Mouse (Mus musculus) myocyte (in vitro differentiated cells): ENCODE data around the gene Ndc1.

Source experiments
- E2F4 ChIP-seq: IDR thresholded peaks from one replicate; pipeline ENCODE4 v1.6.1; 2011; ENCODE audit warnings: mild to moderate bottlenecking, control low read depth, moderate library complexity; ENCODE audit not compliant: insufficient read depth
- POLR2A ChIP-seq: IDR thresholded peaks from one replicate; pipeline ENCODE4 v1.6.1; 2011; ENCODE audit warnings: low read depth, mild to moderate bottlenecking, control low read depth, moderate library complexity; ENCODE audit not compliant: insufficient read length

GRCm38 (mm10) chr4:107380871-107381270, 13.3 kb downstream of the Ndc1 start:
- no peak for TF ChIP-seq POLR2A
- no peak for TF ChIP-seq E2F4
